Mouse (Mus musculus) embryo, embryonic 10.5 days (tissue): ENCODE results near the gene Ctnnbl1.

Source experiments
- DNase-seq: peaks from one replicate; pipeline ENCODE4 v3.0.0-alpha.2; 2015; ENCODE audit warnings: low spot score

The Ctnnbl1 gene

DNA sequence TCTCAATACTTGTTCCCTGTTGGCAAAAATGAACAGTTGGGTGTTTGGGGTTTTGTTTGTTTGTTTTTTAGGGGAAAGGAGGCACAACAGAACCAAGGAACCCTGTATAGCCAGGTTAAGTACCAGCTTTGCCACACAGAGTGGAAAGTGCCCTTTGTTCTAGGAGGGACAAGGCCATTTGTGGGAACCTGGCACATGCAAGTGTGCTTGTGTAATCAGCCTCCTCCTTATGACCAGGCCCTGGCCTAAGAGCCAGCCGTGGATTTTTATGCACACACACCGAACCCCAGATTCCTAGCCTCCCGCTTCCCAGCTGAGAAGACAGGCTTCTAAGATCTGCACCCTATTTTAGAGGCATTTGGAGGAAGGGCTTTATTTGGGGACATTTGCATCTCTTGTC lies 140.2 kb downstream of the Ctnnbl1 start:
- no peak for DNase-seq

DNA sequence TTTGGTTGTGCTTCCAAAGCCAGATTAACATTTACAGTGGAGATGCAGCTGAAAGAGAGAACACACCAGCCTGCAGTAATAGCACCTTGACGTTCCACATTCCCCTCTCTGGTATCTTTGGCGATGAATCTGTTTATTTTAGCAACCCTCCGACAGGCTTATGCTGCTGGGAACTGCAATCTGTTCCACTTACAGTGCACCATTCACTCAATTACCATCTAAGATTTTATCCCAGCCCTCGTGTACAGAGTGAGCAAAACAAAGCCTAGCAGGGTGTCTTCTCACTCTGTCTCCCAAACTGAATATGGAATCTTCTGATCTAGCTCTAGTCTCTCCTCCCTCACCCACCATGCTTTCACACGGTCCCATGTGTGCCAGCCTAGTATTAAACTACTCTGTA lies 140.8 kb downstream of the Ctnnbl1 start:
- DNase-seq: no peak

DNA sequence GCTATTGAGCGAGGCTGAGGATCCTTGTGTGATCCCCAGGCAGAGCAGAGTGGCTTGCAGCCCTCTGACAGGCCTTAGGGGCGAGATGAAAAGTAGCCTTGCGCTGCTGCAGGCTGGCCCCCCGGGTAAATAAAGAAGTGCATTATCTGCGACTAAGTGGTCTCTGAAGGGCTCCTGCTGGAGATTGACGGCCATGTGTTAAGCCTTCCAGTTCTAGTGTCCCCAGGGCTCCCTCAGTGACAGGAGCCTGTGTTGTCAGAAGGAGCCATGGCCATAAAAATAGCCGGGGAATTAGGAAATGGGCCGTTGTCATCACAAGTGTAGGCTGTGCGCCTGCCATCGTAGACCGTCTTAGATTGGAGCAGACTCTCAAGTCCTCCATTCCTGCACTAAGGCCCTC lies 144.7 kb downstream of the Ctnnbl1 start:
- DNase-seq: no peak

DNA sequence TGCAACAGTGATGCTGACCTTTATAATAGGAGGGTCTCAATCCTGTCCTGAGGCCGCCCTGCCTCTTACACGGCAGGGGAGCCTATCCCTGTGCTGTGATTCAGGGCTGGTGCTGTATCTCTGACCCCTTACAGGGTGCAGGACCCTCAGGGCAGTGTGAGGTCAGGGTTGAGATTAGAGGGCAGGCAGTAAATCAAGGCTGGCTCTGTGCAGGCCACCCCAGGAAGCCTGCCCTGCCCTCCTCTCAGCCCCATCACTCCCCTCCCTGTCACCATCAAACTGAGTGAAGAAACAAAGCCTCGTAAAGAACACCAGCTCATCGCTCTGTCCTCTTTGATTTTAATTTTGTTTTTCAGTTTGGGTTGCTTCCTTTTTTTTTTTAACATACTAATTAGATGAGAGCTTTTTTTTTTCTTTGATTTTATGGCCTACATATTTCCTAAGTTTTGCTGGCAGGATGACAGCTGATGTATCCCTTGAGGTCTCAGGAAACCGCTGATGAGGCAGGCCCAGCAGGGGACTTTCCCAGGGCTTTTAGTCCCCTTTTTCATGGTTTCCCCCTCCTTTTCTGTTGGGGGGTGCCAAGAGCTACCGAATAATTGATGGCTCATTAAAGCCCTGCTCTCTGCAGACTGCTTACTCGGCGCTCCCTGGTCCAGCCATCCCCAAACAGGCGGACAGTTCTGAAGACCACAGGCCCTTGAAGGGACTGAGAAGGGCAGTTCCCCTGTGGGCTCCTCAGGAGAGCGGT lies 150.2 kb downstream of the Ctnnbl1 start:
- peak; percentile 69 for DNase-seq

DNA sequence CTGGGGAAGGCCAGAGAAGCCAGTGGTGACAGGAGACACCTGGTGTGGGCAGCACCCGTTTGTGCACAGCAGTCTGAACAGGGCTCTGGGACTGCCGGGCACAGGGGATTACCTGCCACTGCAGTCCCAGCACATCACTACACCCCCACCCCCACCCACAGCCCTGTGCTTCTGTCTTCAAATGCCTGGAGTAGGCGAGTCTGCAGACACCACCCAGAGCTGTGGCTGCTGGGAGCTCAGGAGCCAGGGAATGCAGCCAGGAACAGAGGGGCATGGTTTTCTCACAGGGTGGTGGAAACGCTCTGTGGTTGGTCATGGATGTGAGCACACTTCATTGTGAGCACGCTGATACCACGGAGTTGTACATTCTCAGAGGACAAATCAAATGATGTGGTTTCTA lies 154.0 kb downstream of the Ctnnbl1 start:
- no peak for DNase-seq

DNA sequence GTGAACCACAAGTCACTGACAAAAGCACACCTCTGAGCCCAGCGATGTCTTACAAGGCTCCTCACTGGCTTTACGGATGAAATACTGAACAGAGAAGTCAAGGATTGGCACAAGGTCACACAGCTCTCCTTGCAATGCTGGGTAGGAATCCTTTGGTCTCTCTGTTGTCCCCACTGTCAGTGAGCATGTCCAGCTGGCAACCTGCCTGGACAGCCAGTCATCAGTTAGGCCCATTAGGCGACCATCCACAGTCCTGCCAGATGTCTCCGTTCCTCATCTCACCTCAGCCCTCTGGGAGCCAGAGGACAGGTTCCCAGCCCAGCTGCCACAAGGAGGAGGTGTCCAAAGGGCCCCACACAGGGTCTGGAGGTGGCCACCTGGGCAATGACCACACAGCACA lies 159.9 kb downstream of the Ctnnbl1 start:
- DNase-seq: no peak

DNA sequence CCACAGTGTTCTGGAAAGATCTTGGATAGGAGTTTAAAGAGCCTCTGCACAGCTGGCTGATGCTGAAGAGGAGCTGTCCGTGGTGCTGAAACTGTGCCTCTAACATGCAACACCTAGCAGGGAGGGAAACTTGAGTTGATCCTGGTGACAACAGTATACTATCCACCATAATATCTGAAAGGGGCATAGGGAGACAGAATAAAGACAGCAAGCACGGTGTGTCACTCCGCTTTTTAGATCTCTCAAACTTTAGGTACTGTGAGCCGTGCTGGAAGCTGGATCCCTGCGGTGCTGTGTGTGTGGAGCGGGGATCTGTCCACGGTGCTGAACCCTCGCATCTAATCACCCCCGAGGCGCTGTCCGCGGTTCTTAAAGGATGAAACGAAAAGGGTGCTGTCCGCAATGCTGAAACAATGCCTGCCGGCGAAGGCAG lies 176.0 kb downstream of the Ctnnbl1 start:
- peak; percentile 95 for DNase-seq

DNA sequence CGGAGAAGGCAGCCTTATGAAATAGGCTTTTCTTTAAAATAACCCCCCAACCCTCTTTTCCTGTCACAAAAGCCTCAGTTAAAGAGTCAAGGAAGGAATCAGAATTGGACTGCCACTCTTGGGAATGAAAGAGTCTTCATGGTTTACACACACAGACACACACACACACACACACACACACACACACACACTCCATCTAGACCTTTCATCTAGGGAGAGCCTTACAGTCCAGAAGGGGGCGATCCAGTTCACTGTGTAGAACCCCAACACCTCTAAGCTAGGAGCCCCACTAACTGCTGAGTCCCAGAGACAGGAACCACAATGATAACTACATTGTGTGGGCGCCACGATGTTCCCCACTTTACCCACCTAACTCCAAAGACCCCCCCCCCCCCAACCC lies 176.5 kb downstream of the Ctnnbl1 start:
- peak; percentile 27 for DNase-seq

DNA sequence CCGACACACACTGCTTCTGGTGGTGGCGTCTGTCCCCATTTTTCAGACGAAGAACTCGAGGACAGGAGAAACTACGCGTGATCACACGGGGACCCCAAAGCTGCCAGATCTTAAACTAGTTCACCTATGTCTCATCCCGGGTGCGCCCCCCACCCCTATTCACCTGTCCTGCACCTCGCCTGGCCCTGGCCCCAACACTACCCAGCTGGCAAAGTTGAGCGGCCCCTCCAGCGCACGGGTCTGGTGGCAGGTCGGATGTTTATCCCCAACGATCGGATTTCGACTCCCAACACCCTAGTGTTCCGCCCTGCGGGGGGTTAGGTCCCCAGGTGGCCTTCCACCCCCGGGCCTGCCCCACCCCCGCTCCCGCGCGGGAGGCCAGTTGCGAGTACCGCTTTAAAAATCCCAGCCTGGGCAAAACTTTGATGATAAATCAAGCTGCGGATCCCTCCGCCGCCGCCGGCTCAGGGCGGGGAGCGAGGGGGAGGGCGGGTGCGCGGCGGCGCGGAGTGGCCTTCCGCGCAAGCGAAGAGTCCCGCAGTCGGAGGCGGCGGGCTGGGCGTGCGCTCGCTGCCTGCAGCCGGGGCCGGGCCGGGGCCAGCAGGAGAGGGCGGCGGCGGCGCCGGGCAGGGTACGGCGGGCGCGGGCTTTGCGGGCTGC lies 177.0 kb downstream of the Ctnnbl1 start, which contains the start of gene Vstm2l:
Gene Vstm2l (plus strand): TSS at position 549 of the 660 bp plus-strand sequence.
- DNase-seq: peak; percentile 53

DNA sequence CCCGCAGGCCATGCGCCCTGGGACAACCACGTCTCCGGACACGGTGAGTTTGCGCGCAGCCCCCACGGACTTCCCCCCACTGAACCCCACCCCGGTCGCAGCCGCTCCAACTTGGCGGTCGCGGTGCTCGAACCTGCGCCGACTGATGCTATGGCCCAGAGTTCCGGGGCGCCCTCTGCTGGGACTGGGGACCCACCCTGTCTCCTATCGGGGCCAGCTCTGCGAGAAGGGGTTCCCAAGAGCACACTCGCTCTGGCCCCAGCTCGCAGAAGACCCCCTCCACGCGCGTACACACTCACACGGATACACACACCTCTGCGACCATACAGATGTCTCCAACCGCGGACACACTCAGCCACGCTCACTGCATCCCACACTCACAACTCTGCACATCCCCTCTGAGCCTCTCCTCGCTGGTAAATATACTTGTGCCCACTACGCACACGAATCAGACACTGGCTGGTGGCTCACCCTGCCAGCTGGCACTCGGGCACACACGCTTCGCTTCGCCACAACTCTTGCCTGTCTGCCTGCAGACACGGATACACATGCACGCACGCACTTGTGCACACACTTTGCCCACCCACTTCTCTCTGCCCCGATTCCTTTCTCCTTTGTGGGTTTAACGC lies 177.8 kb downstream of the Ctnnbl1 start:
- no peak for DNase-seq

DNA sequence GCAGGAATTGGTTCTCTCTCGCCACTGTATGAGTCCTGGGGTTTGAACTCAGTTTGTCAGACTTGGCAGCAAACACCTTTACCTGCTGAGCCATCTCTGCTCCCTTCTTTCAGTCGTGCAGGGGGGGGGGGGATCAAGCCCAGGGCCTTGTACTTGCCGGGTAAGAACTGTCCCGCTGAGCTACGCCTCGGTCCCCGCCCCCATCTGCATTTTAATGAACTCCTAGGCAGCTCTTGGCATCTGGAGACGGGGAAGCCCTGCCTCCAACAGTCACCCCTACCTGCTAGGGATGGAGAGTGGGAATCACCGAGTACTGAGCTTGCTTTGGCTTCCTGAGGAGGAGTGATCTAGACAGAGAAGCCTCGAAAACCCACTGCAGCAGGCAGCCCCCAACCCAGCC lies 181.3 kb downstream of the Ctnnbl1 start:
- no peak for DNase-seq

DNA sequence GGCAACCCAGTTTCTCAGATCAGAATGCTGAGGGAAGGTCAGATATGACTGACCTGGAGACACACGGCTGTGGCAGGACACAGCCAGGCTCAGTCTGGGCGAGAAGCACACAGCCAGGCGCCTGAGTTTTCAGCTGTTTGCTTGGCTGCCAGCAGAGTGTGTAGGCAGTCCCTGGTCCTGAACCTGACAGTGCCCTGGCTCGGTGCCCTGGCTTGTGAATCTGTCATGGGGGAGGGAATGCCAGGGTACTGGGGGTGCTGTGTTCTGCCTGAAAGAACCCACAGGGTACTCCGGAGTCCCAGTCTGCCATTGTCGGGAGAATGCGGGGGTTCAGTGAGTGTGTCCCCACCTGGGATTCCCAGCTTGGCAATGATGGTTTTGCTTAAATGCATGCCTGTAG lies 184.3 kb downstream of the Ctnnbl1 start:
- DNase-seq: no peak

DNA sequence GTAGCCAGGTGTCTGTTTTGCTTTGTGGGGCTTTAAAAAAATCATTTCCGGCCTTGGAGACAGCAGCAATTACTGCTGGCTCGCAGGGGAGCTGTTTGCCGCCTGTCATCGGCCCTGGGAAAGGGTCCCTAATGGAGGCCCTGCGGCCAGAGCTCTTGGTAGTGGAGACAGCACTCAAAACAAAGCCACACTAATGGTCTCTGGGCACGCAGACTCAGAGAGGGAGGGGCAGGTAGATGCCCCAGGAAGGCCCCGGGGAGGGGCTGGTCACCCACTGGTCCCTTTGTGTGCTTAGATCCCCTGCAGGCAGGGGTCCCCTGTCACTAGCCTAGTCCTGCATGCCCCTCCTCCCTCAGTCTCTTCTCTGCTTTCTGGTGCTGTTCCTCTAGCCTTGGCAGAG lies 186.2 kb downstream of the Ctnnbl1 start:
- DNase-seq: peak; percentile 24

DNA sequence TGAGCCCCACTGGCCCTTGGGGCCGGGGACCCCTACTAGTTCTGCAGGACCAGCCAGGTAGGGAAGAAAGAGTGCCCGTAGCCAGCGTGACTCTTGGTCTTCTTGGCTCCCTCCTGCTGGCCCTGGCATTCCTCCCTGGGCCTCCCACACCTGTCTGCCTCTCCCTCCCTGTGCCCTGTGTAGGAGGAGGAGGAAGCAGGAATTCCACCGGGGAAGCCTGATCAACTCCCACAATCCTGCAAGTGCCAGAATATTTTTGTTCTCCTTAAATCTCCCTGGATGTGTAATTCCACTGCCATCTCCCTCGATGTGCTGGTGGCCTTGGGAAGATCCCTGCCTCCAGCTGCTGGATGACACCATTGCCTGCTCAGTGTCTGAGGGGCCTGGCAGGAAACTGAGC lies 187.3 kb downstream of the Ctnnbl1 start:
- no peak for DNase-seq

DNA sequence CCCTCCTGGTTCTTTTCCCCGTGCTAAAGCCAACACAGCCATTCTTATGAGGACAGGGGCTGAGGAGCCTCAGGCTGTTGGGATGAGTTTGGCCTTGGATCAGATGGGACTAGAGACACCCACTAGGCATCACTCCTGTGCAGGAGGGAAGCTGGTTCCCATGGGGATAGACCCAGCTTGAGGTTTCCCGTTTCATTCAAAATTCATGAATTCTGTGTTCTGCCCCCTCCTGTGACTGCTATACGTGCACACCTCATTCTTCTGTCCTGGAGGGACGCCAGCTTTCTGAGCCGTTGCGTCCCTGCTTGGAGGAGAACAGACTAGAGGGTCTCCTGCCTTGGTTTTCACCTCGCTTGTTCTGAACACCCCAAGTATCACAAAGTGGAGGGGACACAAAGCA lies 189.3 kb downstream of the Ctnnbl1 start:
- DNase-seq: no peak

DNA sequence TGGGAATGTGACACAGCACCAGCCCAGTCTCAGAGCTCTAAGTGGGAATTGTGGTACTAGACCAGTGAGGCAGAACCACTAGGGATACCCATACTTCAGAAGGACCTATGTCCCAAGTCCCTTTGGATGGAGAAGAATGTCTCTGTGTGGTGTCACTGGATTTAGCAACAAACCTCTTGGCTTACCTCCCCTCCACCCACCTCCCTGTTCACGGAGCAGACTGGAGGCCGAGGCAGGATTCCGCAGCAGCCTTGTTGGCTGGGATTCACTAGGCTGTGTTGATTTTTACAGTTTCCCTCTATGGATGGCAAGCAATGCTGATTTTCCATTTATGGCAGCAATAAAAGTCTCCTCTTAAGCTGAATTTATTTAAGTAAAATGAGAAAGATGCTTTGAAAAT lies 189.7 kb downstream of the Ctnnbl1 start:
- DNase-seq: no peak

DNA sequence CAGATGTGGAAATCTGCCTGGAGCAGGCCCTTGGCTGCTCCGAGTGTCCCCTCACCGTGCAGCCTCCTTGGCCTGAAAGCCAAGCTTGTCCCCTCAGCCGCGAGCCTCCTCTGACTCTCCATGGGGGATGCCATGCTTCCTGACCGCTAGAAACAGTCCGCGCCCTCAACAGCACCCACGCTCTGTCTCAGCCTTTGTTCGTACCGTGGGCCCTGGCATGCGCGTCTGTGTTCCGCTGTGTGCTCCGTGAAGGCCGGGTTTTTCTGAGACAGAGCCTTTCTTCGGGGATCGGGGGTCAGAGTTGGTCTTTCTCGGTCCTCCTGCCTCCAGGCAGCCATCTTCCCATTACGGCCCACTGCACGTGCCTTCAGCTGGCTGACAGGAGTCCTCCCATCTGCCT lies 190.2 kb downstream of the Ctnnbl1 start:
- DNase-seq: no peak

DNA sequence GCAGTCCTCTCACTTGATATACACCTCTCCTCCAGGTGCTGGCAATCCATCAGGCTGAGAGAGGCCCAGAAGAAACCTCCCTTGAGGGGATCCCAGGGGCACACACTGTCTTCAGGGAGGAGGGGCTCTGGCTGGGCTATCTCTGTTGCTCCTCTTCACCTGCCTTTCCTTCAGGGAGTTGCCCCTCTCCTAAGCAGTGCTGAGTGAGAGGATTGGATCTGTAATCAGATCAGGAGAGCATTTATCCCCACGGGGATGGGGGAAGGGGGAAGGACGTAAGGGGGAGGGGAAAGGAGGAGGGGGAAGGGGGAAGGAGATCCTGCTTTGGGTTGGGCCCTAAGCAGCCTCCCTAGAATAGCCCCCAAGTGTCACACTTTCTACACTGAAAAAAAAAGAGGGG lies 190.6 kb downstream of the Ctnnbl1 start:
- no peak for DNase-seq

DNA sequence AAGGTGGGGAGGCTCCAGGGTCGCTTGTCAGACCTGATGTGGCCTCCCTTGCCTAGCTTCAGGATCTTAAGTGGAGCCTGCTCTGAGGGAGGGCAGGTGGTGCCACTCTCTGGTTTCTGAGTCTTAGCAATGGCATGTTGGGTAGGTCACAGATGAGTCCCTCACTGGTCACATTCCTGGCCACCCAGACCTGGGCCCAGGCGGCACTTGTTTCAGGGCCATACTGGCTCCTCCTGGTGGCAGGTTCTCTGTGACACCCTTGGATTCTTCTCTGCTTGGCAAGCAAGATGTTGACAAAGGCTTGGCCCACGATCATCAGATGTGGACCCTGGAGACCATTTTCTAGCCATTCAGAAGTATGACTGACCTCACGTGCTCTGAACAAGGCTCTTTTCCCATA lies 195.5 kb downstream of the Ctnnbl1 start:
- no peak for DNase-seq

DNA sequence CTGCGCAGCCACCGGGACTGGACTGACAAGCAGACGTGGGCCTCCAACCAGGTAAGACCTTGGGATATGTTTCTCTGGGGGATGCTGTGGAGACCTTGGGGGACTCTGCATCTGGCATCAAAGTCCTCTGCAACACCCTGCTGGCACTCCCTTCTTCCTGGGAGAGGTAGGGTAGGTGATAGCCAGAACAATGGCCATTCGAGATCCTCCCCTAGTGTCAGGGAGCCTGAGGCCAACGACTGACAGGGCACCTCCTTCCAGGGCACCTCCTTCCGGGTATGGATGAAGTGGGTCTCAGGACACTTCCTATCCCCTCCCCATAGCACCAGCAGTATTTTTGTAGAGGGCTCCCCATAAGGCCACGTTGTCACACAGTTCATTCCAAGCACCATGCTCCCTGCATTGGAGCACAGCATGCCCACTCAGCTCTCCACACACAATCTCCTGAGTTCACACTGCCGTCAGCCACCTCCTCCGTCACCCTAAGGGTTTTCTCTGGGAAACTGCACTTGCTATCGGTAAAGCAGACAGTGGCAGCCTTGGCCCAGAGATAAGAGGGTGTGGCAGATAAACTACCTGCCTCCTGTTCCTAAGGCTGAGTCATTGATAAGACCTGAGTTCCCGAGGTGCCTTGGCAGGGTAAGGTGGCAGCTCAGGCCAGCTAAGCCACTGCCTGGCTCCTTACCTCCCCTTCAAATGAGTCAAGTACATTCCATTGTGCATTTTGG lies 198.4 kb downstream of the Ctnnbl1 start:
- no peak for DNase-seq

DNA sequence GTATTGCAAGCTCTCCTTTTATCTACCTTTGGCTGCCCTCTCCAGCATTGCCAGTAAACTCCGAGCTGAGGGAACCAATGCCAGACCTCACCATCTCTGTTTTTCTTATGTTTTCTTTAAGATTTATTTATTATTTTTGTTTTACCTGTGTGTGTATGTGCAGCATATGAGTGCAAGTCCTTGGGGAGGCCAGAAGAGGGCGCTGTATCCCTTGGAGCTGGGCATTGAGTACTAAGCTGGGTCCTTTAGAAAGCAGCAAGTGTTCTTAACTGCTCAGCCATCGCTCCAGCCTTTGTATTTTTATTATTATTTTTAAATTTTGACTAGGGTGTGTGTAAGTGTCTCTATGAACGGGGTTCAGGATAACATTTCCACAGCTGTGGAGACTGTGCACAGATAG lies 199.5 kb downstream of the Ctnnbl1 start:
- no peak for DNase-seq

DNA sequence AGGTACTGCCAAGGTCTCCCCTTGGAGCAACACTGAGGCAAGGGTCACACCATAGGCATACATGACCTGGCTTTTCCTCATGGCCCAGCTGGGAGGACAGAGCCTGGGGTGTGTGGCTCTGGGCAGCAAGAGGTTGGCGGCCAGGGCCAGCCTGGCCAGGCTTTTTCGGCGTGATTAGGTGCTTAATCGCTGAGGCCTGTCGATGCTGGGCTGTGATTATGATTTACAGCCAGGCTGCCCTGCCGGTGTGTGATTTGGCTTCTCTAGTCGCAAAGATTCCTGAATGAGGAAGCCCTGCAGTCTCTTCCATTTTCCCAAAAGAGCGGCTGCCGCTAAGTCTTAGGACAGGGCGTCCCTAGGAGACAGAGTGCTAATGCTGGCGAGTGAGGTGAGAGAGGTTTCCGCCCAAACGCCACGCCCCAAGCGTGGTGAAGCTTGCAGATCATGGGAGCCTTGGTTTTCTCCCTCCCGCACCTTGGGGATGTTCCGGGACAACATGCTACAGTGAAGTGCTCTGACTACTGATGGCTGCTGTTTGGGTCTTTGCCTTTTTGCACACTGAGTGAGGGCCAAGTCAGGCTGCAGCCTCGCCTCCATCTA lies 203.5 kb downstream of the Ctnnbl1 start:
- peak; percentile 43 for DNase-seq
